Mouse (Mus musculus) G1E (cell line): ENCODE measurements around the gene Fahd2a. TPM values are rescaled to one million over a fixed set of nuclear protein-coding genes. Genes with fewer than 3 reads are reported as not detected.
A peak's percentile ranks its signal among the peaks of the same experiment; 100 is the strongest.

ENCODE experiments used
- ATAC-seq: 2 replicates; pipeline ENCODE4 v1.8.0; 2016; ENCODE audit warnings: mild to moderate bottlenecking; ENCODE audit not compliant: insufficient number of reproducible peaks, poor library complexity, low FRiP score, severe bottlenecking; ENCODE audit errors: extremely low read depth
- DNase-seq: peaks from one replicate; pipeline ENCODE4 v3.0.0; 2012; ENCODE audit warnings: low spot score
- H3K27me3 ChIP-seq: 2 replicates; pipeline ENCODE4 v1.6.1; 2012; ENCODE audit warnings: mild to moderate bottlenecking, low read length, inconsistent platforms; ENCODE audit not compliant: insufficient read depth
- H3K36me3 ChIP-seq: replicated peaks from 2 replicates; pipeline ENCODE3; 2012; ENCODE audit warnings: mild to moderate bottlenecking, inconsistent platforms
- H3K4me1 ChIP-seq: 2 replicates; pipeline ENCODE4 v1.6.1; 2012; ENCODE audit warnings: low read depth, low read length, inconsistent platforms, mixed read lengths; ENCODE audit not compliant: insufficient read depth
- H3K4me3 ChIP-seq: 2 replicates; pipeline ENCODE4 v1.5.1; 2012; ENCODE audit warnings: low read depth, mild to moderate bottlenecking, inconsistent platforms, low read length, moderate library complexity, mixed read lengths
- H3K9me3 ChIP-seq: replicated peaks from 2 replicates; pipeline ENCODE4 v1.6.1; 2012; ENCODE audit warnings: inconsistent platforms
- CTCF ChIP-seq: IDR thresholded peaks from 2 replicates; pipeline ENCODE4 v1.5.1; 2012; ENCODE audit warnings: low read depth, low read length, inconsistent platforms, mixed read lengths
- GATA1 ChIP-seq: IDR thresholded peaks from 2 replicates; pipeline ENCODE4 v1.6.1; 2012; ENCODE audit warnings: borderline replicate concordance, low read length, inconsistent platforms, mixed read lengths
- GATA2 ChIP-seq: IDR thresholded peaks from 2 replicates; pipeline ENCODE4 v1.6.1; 2012; ENCODE audit warnings: low read depth, low read length, inconsistent platforms, borderline replicate concordance
- POLR2AphosphoS5 ChIP-seq: IDR thresholded peaks from 2 replicates; pipeline ENCODE4 v1.6.1; 2012; ENCODE audit warnings: low read depth, low read length, inconsistent platforms; ENCODE audit not compliant: insufficient replicate concordance
- TAL1 ChIP-seq: conservative IDR thresholded peaks from 2 replicates; pipeline ENCODE4 v1.6.1; 2012; ENCODE audit warnings: low read depth, low read length, inconsistent platforms, mixed read lengths
- polyA plus RNA-seq: library from polyadenylated mRNA; stranded (reverse); fragments of >175 nt; gene quantifications from 2 replicates; pipeline ENCODE4 v1.2.3, GENCODE M21; 2012
- total RNA-seq, 2 experiments: library from RNA; stranded (forward) in 1 of 2; stranded (reverse) in 1 of 2; fragments of 200-1000 nt in 1 of 2; fragments of >200 nt in 1 of 2; fragmentation: Nextera tagmentation in 1 of 2; gene quantifications; 2 replicates each; pipeline ENCODE4 v1.2.3; 2014 to 2017

Fahd2a gene
- total RNA-seq (2014; fragmentation: Nextera tagmentation) (5.9 and 10.0 TPM in 2 replicates), total RNA-seq (2017) (9.6 and 13.5 TPM in 2 replicates), polyA plus RNA-seq (23.1 and 35.3 TPM in 2 replicates)

DNA sequence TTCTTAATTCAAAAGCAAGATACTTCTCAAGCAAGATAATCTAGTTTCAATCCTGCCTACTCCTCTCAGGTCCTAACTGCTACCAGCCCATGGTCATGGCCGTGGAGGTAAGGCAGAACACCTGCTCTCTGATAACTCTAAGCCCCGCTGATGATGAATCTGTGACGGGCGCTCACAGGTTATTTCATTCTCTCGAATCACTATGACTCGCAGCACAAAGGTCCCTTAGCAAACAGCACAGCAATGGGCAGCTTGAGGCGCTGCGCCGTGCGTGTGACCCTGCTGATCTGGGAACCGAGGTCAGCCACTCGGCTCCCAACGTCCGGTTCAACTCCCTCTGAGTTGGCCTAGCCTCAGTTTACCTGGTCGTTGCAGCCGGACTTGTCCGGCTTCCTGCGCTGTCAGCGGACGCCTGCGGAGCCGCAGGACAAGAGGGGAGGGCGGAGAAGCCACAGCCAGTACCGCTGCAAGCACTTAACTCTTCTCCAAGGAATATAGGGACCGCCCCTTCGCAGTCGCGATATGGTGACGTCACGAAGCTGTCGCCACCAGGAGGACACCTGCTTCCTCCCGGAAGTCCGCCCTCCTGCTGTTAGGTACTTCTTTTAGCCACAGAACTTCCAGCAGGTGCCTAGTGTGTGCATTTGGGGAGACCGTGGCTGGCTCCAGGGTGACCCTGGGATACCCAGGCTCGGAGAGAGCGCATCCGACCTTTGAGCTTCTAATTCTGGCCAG lies at the start of gene Fahd2a:
Gene Fahd2a (minus strand): TSS at position 511 of the 735 bp plus-strand sequence.
- peak; percentile 90 for ATAC-seq
- no peaks in the 10 kb centered on the region for H3K9me3 ChIP-seq
- peak; percentile 91 for DNase-seq
- TF ChIP-seq POLR2AphosphoS5 (0 out of 2 replicates have a peak, but pooled peaks have one; percentile 33), GATA1 (no peak), GATA2 (no peak)
- H3K4me1 ChIP-seq, result peaks cover 31% of the 10 kb centered on the region
- H3K36me3 ChIP-seq, result peaks cover 37% of the 10 kb centered on the region
- peak within 1 kb of the TSS; percentile 92 for H3K4me3 ChIP-seq
- H3K27me3 ChIP-seq, result no peaks in the 10 kb centered on the region

DNA sequence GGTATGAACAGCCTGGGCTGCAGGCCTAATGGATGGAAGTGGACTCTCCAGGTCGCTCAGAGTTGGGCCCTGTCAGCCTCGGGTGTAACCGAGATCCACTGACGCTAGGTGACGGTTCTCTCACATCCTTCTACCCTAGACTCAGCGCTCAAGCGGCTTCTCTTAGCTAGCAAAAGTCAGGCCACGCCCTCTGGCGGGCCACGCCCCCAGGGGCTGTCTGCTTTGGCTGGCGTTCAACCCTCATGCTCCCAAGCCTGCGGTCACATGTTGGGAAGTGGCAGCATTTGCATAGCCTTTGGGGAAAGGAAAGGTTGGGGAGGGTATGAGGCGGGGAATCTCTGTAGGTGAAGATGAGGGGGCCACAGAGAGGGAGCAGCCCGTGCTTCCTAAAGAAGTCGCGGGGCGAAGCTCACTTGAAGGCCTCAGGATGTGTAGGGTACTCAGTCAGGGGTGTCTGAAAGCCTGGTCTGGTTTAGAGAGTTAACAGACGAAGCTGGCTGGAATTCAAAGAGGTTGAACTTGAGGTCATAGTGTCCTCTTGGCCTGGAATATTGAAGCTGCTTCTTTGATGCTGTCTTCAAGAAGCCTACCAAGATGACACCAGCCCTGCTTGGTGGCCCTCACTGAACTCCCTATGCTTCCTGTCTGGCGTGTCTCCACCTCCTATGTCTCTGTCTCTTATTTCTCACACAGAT lies 40.3 kb upstream of the Fahd2a start:
- no peaks in the 10 kb centered on the region for H3K36me3 ChIP-seq
- DNase-seq (no peak), ATAC-seq (no peak)
- no peak overlapping the region for H3K4me3 ChIP-seq
- no peaks in the 10 kb centered on the region; the same call in 1 of the 2 replicates for H3K4me1 ChIP-seq
- no peak for TF ChIP-seq TAL1
- no peak for TF ChIP-seq CTCF
- no peak for TF ChIP-seq GATA2
- peaks cover 38% of the 10 kb centered on the region for H3K27me3 ChIP-seq
- no peaks in the 10 kb centered on the region for H3K9me3 ChIP-seq

DNA sequence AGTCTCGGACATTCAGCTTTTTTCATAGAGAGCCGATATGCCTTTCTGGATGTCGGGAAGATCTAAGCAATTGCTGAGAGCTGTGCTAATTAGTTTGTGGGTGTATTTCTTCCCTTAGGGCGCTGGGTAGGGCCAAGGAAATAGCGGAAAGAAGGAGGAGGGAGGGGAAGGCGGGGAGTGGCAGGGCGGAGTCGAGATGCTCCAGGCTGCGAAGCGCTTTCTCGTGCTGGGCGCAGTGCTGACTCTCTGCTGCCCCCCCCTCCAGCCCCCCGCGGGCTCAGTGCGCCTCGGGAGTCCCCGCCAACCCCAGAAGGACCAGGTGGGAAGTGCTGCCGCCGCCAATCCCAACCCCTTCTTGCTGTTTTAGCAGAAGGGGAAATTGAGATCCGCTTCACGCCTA lies 38.6 kb upstream of the Fahd2a start:
- no peaks in the 10 kb centered on the region for H3K36me3 ChIP-seq
- DNase-seq (no peak), ATAC-seq (no peak)
- peaks cover 40% of the 10 kb centered on the region for H3K27me3 ChIP-seq
- no peaks in the 10 kb centered on the region for H3K9me3 ChIP-seq
- H3K4me3 ChIP-seq, result no peak overlapping the region
- TF ChIP-seq GATA1 (no peak), GATA2 (no peak), POLR2AphosphoS5 (no peak), CTCF (no peak), TAL1 (no peak)
- H3K4me1 ChIP-seq, result no peaks in the 10 kb centered on the region; the same call in 1 of the 2 replicates

GRCm38 (mm10) chr2:127482533-127482911 lies 38.2 kb upstream of the Fahd2a start:
- peaks cover 40% of the 10 kb centered on the region for H3K27me3 ChIP-seq
- H3K4me3 ChIP-seq, result no peak overlapping the region
- DNase-seq, result no peak

DNA sequence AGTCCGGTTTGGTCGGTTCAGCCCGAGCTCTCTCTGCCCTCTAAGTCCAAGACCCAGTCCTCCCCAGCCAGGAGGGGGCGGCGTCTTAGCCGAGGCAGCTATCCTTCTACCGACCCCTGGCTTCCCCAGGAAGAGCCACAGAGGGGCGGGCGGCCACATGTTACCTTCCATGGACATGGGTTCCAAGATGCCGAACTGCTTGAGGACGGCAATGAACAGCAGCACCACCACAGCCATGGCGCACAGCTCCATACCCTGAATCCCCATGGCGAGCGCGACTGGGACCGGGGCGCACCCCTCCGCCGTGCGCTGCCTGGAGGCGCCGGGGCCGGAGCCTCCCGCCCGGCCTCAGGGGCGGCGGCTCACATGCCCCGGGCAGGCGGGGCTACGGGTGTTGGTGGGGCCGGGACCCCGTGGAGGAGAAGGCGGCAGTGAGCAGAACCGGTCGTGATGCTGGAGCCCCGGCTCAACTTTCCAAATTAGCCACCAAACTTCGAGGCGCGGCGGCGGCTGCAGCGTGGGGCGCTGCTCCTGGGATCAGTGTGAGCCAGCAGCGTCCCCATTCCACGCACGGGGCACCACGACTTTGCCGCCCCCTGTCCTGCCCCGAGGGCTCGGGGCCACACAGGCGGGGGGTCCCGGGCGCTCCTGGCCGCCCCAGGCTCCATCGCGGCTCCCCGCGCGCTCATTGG lies 37.6 kb upstream of the Fahd2a start:
- no peak for DNase-seq
- Histone ChIP-seq H3K4me3 (no peak overlapping the region), H3K27me3 (peaks cover 40% of the 10 kb centered on the region)

More at GRCm38 (mm10) chr2:127482533-127482911, 38.2 kb upstream of the Fahd2a start:
- Histone ChIP-seq H3K4me1 (no peaks in the 10 kb centered on the region; the same call in 1 of the 2 replicates), H3K9me3 (no peaks in the 10 kb centered on the region), H3K36me3 (no peaks in the 10 kb centered on the region)
- no peak for TF ChIP-seq TAL1
- TF ChIP-seq CTCF, result no peak
- TF ChIP-seq GATA2, result no peak
- TF ChIP-seq GATA1, result no peak
- TF ChIP-seq POLR2AphosphoS5, result no peak
- no peak for ATAC-seq

DNA sequence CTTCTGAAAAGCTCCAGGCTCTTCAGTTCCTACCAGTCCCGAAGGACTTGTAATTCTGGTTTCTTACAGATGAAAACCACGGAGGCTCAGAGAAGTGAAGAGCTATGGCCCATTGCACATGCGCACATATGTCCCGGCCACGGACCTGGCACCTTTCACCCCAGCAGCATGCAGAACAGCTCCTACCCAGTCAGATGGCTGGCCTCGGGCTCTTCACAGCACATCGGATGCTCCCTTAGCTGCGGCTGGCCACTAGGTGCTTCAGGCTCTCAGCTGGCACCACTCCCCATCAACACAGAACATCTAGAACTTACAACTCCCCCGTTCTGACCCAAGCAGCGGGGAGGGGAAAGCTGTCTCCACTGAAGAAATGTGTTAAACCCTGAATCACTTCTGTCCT lies 35.4 kb upstream of the Fahd2a start:
- Histone ChIP-seq H3K36me3 (no peaks in the 10 kb centered on the region), H3K4me1 (no peaks in the 10 kb centered on the region; the same call in 1 of the 2 replicates), H3K9me3 (no peaks in the 10 kb centered on the region), H3K27me3 (peaks cover 40% of the 10 kb centered on the region), H3K4me3 (no peak overlapping the region)
- TF ChIP-seq POLR2AphosphoS5 (no peak), TAL1 (no peak)
- no peak for ATAC-seq
- DNase-seq, result no peak

More for the DNA sequence above, 37.6 kb upstream of the Fahd2a start:
- ATAC-seq, result no peak
- no peak for TF ChIP-seq GATA2
- no peak for TF ChIP-seq CTCF
- TF ChIP-seq POLR2AphosphoS5, result no peak
- no peak for TF ChIP-seq TAL1
- no peak for TF ChIP-seq GATA1
- Histone ChIP-seq H3K9me3 (no peaks in the 10 kb centered on the region), H3K4me1 (no peaks in the 10 kb centered on the region; the same call in 1 of the 2 replicates), H3K36me3 (no peaks in the 10 kb centered on the region)
